Mouse (Mus musculus): ENCODE results near the gene Cisd2. TPM values are rescaled to one million over a fixed set of nuclear protein-coding genes. Genes with fewer than 3 reads are reported as not detected.

Cisd2 gene
- polyA plus RNA-seq, 1 experiment from 2014 or later, result 26.6 TPM

- Histone ChIP-seq H3K4me3 (ENCODE audit: low read depth, low read length) (no peak overlapping the region), H3K9me3 (ENCODE audit: low read length) (no peaks in the 10 kb centered on the region), H3K4me2 (ENCODE audit: low read depth, low read length) (no peak overlapping the region), H3K27ac (ENCODE audit: low read depth) (no peak overlapping the region), H3K9ac (replicated peaks) (no peak overlapping the region), H3K27me3 (ENCODE audit: insufficient read depth, low read length) (no peaks in the 10 kb centered on the region), H3K4me1 (ENCODE audit: insufficient read depth) (peaks cover 10% of the 10 kb centered on the region; the same call in 1 of the 2 replicates), H3K36me3 (replicated peaks; ENCODE audit: insufficient read depth, low read length) (peaks cover 40% of the 10 kb centered on the region)
- no peak for ATAC-seq
- no peak for TF ChIP-seq EP300 (IDR thresholded peaks at IDR 0.05; ENCODE audit: low read depth)
- TF ChIP-seq CTCF (IDR thresholded peaks at IDR 0.05; ENCODE audit: low read depth), result no peak
- DNase-seq, result no peak
These were observed 21.2 kb upstream of the Cisd2 start for GRCm38 (mm10) chr3:135444930-135445329.

- 29% methylated on average over 10 of the region's 10 CpGs for WGBS (ENCODE audit: insufficient replicate concordance)
- H3K4me3 ChIP-seq (ENCODE audit: low read depth, low read length), result peak overlapping the region; percentile 78
- peak; percentile 44 for DNase-seq
These were observed 16.9 kb upstream of the Cisd2 start for GRCm38 (mm10) chr3:135440621-135441020.

GRCm38 (mm10) chr3:135440221-135440620 lies 16.5 kb upstream of the Cisd2 start:
- 7% methylated on average over 7 of the region's 7 CpGs for WGBS (ENCODE audit: insufficient replicate concordance)
- DNase-seq, result peak; percentile 72

More at GRCm38 (mm10) chr3:135440621-135441020, 16.9 kb upstream of the Cisd2 start:
- ATAC-seq, result no peak
- Histone ChIP-seq H3K9me3 (ENCODE audit: low read length) (no peaks in the 10 kb centered on the region), H3K36me3 (replicated peaks; ENCODE audit: insufficient read depth, low read length) (peaks cover 28% of the 10 kb centered on the region), H3K4me2 (ENCODE audit: low read depth, low read length) (peak overlapping the region; percentile 71), H3K27ac (ENCODE audit: low read depth) (peak overlapping the region; percentile 100), H3K9ac (replicated peaks) (peak overlapping the region; percentile 98), H3K27me3 (ENCODE audit: insufficient read depth, low read length) (no peaks in the 10 kb centered on the region), H3K4me1 (ENCODE audit: insufficient read depth) (peaks cover 10% of the 10 kb centered on the region; the same call in 1 of the 2 replicates)
- no peak for TF ChIP-seq EP300 (IDR thresholded peaks at IDR 0.05; ENCODE audit: low read depth)
- no peak for TF ChIP-seq CTCF (IDR thresholded peaks at IDR 0.05; ENCODE audit: low read depth)

DNA sequence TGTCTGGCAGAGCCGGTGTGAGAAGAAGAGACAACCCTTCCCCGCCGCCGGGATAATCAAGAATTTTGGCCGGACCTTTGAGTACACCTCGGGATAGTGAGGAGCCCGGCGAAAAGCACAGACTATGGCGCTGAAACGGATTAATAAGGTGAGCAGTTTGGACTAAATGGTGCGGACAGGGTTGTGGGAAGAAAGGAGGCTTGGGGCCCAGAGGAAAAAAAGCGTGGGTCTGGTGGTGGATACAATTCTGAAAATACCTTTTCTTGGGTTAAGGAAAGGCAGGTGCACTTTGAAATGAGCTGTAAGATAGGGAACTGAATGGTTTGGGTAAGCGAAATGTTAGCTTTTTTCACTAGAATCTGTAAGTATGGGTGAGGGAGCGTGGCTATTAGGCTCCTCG lies 15.9 kb upstream of the Cisd2 start:
- Histone ChIP-seq H3K27ac (ENCODE audit: low read depth) (peak overlapping the region; percentile 100), H3K4me2 (ENCODE audit: low read depth, low read length) (peak overlapping the region; percentile 71), H3K27me3 (ENCODE audit: insufficient read depth, low read length) (no peaks in the 10 kb centered on the region), H3K4me1 (ENCODE audit: insufficient read depth) (peaks cover 6% of the 10 kb centered on the region; the same call in 1 of the 2 replicates), H3K9ac (replicated peaks) (peak overlapping the region; percentile 98), H3K4me3 (ENCODE audit: low read depth, low read length) (peak overlapping the region; percentile 78), H3K36me3 (replicated peaks; ENCODE audit: insufficient read depth, low read length) (peaks cover 26% of the 10 kb centered on the region), H3K9me3 (ENCODE audit: low read length) (no peaks in the 10 kb centered on the region)
- no peak for TF ChIP-seq CTCF (IDR thresholded peaks at IDR 0.05; ENCODE audit: low read depth)
- no peak for TF ChIP-seq EP300 (IDR thresholded peaks at IDR 0.05; ENCODE audit: low read depth)
- DNase-seq (no peak), ATAC-seq (no peak)
- under 1% methylated on average over 15 of the region's 15 CpGs for WGBS (ENCODE audit: insufficient replicate concordance)

More at GRCm38 (mm10) chr3:135440221-135440620, 16.5 kb upstream of the Cisd2 start:
- no peak for ATAC-seq
- peak overlapping the region; percentile 71 for H3K4me2 ChIP-seq (ENCODE audit: low read depth, low read length)
- peak overlapping the region; percentile 98 for H3K9ac ChIP-seq (replicated peaks)
- H3K36me3 ChIP-seq (replicated peaks; ENCODE audit: insufficient read depth, low read length), result peaks cover 29% of the 10 kb centered on the region
- H3K27me3 ChIP-seq (ENCODE audit: insufficient read depth, low read length), result no peaks in the 10 kb centered on the region
- TF ChIP-seq CTCF (IDR thresholded peaks at IDR 0.05; ENCODE audit: low read depth) (no peak), EP300 (IDR thresholded peaks at IDR 0.05; ENCODE audit: low read depth) (no peak)
- H3K4me1 ChIP-seq (ENCODE audit: insufficient read depth), result peaks cover 10% of the 10 kb centered on the region; the same call in 1 of the 2 replicates
- H3K27ac ChIP-seq (ENCODE audit: low read depth), result peak overlapping the region; percentile 100
- no peaks in the 10 kb centered on the region for H3K9me3 ChIP-seq (ENCODE audit: low read length)
- H3K4me3 ChIP-seq (ENCODE audit: low read depth, low read length), result peak overlapping the region; percentile 78

GRCm38 (mm10) chr3:135438913-135439531 lies 15.3 kb upstream of the Cisd2 start:
- H3K4me3 ChIP-seq (ENCODE audit: low read depth, low read length), result peak overlapping the region; percentile 78
- peak overlapping the region; percentile 71 for H3K4me2 ChIP-seq (ENCODE audit: low read depth, low read length)
- TF ChIP-seq EP300 (IDR thresholded peaks at IDR 0.05; ENCODE audit: low read depth), result peak; percentile 25; the same call in 1 of the 2 replicates
- TF ChIP-seq CTCF (IDR thresholded peaks at IDR 0.05; ENCODE audit: low read depth), result no peak
- peaks cover 22% of the 10 kb centered on the region for H3K36me3 ChIP-seq (replicated peaks; ENCODE audit: insufficient read depth, low read length)
- H3K9me3 ChIP-seq (ENCODE audit: low read length), result no peaks in the 10 kb centered on the region
- WGBS (ENCODE audit: insufficient replicate concordance), result under 1% methylated on average over 59 of the region's 76 CpGs
- H3K27ac ChIP-seq (ENCODE audit: low read depth), result peak overlapping the region; percentile 100
- DNase-seq (peak; percentile 90), ATAC-seq (peak; percentile 59)
- H3K9ac ChIP-seq (replicated peaks), result peak overlapping the region; percentile 98
- H3K27me3 ChIP-seq (ENCODE audit: insufficient read depth, low read length), result no peaks in the 10 kb centered on the region
- H3K4me1 ChIP-seq (ENCODE audit: insufficient read depth), result peaks cover 6% of the 10 kb centered on the region; the same call in 1 of the 2 replicates

DNA sequence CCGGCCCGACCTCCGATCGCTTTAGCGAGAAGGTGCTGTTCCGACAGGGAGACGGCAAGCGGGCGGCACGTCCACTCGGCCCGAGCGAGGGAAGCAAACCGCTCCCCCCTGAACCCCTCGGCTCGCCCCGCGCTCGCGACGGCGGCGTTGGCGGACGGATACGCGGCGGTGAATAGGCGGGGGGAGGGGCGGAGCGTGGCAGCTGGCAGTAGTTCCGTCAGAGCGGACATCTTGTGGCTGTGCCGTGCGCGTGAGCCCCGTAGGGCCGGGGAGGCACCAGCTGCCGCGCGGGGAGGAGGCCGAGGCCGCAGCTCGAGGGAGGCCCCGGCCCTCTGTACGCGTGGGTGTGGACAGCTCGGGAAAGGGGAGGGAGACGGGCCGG lies 14.8 kb upstream of the Cisd2 start:
- Histone ChIP-seq H3K27me3 (ENCODE audit: insufficient read depth, low read length) (no peaks in the 10 kb centered on the region), H3K27ac (ENCODE audit: low read depth) (peak overlapping the region; percentile 100), H3K4me1 (ENCODE audit: insufficient read depth) (peaks cover 6% of the 10 kb centered on the region; the same call in 1 of the 2 replicates), H3K9ac (replicated peaks) (peak overlapping the region; percentile 98), H3K4me2 (ENCODE audit: low read depth, low read length) (peak overlapping the region; percentile 71), H3K36me3 (replicated peaks; ENCODE audit: insufficient read depth, low read length) (peaks cover 18% of the 10 kb centered on the region), H3K4me3 (ENCODE audit: low read depth, low read length) (peak overlapping the region; percentile 78), H3K9me3 (ENCODE audit: low read length) (no peaks in the 10 kb centered on the region)
- under 1% methylated on average over 44 of the region's 50 CpGs for WGBS (ENCODE audit: insufficient replicate concordance)
- ATAC-seq (peak; percentile 70), DNase-seq (peak; percentile 95)
- TF ChIP-seq EP300 (IDR thresholded peaks at IDR 0.05; ENCODE audit: low read depth) (no peak), CTCF (IDR thresholded peaks at IDR 0.05; ENCODE audit: low read depth) (no peak)

All from liver, postnatal 0 days (tissue).